Mouse (Mus musculus): ENCODE data around the gene Gm14401. TPM values are rescaled to one million over a fixed set of nuclear protein-coding genes. Genes with fewer than 3 reads are reported as not detected.
"Not testable (repeated sequence)": the region's sequence is repeated elsewhere in the genome, so short reads cannot be mapped to it uniquely, and the experiment has no call there.

Gm14401 gene
- 1 to 10 TPM in 1 of 2 experiments, under 1 TPM in 1; 0.96 to 2.0 TPM for total RNA-seq (2021)

DNA sequence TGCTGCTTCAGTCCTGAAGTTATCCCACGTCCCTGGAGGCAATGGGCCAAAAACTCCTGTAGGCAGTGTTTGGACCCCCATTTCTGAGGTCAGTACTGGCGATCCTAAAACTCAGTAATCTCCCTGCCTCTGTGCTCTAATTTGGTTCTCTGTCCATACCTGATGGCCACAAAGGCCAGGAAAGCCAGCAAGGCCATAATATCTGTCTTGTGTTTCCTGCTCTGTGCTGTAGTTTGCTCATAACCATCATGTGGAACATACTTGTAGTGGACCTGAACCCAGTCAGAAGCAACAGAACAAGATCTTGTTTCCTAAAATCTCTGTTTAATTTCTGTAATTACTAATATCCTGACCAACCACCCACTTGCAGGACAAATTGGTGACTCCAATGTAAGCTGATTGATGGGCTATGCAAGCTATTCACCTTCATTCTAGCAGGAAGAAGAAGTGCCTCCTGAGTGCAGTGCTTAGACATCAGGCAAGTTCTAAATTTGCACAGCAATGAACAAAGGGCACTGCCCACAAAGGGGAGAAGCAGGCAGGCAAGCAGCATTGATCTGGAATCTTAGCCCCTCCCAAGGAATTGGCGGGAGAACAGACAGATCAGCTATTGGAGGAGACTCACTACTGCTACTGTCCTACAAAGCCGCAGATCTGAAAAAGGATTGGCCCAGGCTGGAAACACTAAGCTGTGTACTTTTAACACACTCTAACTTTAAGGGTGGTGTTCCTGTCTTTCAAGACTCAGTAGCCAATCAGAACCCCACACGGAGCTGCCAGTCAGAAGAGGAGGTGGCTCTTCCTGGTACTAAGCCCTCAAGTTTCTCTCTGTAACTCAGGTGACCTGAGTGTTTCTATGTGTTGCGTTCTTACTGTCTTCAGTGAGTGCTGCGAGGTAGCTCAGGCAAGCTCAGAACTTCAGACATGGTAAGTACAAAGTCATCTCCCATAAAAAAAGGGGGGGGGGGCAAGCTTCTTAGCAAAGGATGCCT is at the start of gene Gm14401:
TSS of gene Gm14401 (plus strand) at position 889 of the 992 bp plus-strand sequence.
- not testable (repeated sequence) for DNase-seq

DNA sequence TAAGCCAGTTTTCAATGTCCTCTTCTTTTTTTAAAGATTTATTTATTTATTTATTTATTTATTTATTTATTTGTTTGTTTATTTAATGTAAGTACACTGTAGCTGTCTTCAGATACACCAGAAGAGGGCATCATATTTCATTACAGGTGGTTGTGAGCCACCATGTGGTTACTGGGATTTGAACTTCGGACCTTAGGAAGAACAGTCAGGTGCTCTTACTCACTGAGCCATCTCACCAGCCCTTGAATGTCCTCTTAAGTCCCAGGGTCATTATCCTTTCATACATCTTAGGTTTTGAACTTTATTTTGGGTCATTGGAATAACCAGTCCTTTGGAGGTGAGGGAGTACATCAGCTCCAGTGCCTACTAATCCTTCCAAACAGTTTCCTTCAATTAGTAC is 1.3 kb upstream of the Gm14401 start:
- DNase-seq: not testable (repeated sequence)

GRCm38 (mm10) chr2:177075015-177075414 is 895 bp downstream of the Gm14401 start:
- DNase-seq: not testable (repeated sequence)

GRCm38 (mm10) chr2:177079866-177080265 is 5.7 kb downstream of the Gm14401 start:
- DNase-seq: not testable (repeated sequence)

GRCm38 (mm10) chr2:177109086-177109485 is 35.0 kb downstream of the Gm14401 start:
- DNase-seq: not testable (repeated sequence)

DNA sequence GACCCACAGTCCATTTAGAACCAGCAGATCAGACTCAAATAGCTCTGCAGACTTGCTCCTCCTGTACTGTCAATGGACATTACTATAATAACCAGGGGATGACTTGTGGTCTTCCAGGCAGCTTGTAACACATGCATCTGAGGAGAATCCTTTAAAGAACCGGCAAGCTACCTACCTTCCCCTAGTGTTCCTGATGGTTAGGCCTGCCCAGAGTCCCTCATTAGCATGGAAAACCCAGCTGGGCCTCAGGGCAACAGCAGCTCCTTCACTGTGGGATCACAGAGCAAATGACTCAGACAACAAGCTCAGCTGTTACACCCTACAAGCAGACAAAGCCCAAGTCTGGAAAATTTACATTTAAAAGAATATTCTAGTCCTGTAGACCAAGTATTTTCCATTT is 55.0 kb downstream of the Gm14401 start:
- DNase-seq: peak in 1 of 2 experiments; percentile 1

Other genes with a start within 250 kb of the Gm14401 start
- gene Gm14408, start 243.2 kb upstream of the Gm14401 start, total RNA-seq (2021): not detected
- gene Gm14296, start 146.5 kb upstream of the Gm14401 start, total RNA-seq (2021): 10 to 100 TPM; 16.8 to 18.2 TPM
- 10 to 100 TPM; 56.3 to 83.7 TPM for gene Gm14419, start 73.4 kb upstream of the Gm14401 start, total RNA-seq (2021)
- gene Gm14410, start 132.1 kb downstream of the Gm14401 start, total RNA-seq (2021): 10 to 100 TPM; 53.2 to 71.7 TPM
- 1 to 10 TPM; 2.3 to 2.7 TPM for gene Gm14409, start 192.7 kb downstream of the Gm14401 start, total RNA-seq (2021)
- gene Gm14412, start 250.0 kb downstream of the Gm14401 start, total RNA-seq (2021): 1 to 10 TPM; 2.4 to 3.7 TPM